Mouse (Mus musculus): Measurements from ENCODE around the gene Arl14ep.
A peak's percentile ranks its signal among the peaks of the same experiment; 100 is the strongest.
"Not testable (repeated sequence)": the region's sequence is repeated elsewhere in the genome, so short reads cannot be mapped to it uniquely, and the experiment has no call there.

The Arl14ep gene

DNA sequence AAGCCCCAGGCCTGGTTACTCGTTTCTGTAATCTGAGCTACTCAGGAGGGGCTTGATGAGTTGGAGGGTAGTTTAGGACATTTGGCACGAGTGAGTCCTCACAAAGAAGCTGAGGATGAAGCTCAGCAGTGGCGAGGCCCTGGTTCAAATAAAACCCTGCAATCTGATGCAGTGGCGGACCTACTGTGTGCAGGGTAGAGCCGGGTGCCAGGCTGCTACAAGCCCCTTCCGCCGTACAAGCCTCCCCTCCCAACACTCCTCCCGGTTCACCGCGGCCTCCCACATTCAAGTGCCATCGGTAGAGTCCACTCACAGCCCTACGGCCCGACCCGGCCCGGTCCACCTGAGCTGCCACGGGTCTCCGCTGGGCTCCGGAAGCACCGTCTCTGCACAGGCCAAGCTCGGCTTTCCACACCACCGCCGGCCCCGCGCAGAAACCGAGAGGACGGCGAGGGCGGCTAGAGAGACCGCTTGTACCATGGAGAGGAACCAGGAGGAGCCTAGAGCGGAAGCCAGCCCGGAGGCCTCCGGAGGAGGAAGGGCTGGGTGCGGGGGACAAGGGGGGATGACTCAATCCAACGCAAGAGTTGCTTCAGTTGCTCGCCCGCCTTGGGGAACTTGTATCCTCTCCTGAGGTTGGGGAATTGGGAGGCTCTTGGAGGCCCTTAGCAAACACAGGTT lies at the start of gene Arl14ep:
Arl14ep (minus strand) TSS at position 466 of the 681 bp plus-strand sequence.
- DNase-seq, result peak; percentile 87

GRCm38 (mm10) chr2:107022713-107023112 lies 48.5 kb upstream of the Arl14ep start:
- DNase-seq, result no peak

DNA sequence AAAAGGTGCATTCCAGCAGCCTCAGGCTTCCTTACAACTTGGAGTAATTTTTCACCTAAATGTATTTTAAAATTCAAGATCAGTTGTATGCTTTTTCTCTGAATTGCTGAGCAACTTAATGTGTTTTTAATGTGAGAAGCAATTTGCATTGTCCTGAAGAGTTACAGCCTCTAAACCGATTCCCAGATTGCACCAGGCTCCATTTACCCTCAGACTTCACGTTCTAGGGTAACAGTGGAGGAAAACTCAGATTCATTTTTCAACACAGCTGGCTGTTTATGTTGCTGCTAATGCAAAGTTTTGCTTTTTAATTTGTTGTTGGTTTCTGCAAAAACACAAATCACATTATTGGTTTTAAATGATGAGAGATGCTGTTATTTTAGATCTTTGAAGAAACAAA lies 45.1 kb upstream of the Arl14ep start:
- no peak for DNase-seq

GRCm38 (mm10) chr2:107013161-107013560 lies 38.9 kb upstream of the Arl14ep start:
- DNase-seq, result no peak

- no peak for DNase-seq
These were observed 38.1 kb upstream of the Arl14ep start for GRCm38 (mm10) chr2:107012318-107012717.

DNA sequence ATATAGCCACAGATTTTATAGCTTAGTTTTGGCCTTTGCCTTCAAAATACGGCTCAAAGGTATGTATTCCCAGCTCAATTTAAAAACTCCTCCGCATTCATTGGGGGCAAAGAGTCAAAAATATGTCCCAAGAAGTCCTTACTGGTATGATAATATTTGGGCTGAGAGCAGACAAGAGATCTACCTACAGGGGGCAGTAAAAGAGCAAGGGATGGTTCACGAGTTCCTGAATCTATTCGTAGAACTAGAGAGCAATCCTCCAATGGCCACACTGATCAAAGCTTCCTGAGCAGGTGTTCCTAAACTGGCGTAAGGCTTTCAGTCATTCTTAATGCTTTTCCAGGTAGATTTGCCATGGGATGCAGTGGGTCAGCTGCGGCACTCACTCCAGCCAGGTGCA lies 35.9 kb upstream of the Arl14ep start:
- DNase-seq, result no peak

GRCm38 (mm10) chr2:107006378-107006777 lies 32.2 kb upstream of the Arl14ep start:
- DNase-seq, result no peak

GRCm38 (mm10) chr2:107005876-107006275 lies 31.7 kb upstream of the Arl14ep start:
- not testable (repeated sequence) for DNase-seq

GRCm38 (mm10) chr2:106991261-106991660 lies 17.0 kb upstream of the Arl14ep start:
- DNase-seq, result no peak

GRCm38 (mm10) chr2:106984945-106985344 lies 10.7 kb upstream of the Arl14ep start:
- DNase-seq, result no peak

DNA sequence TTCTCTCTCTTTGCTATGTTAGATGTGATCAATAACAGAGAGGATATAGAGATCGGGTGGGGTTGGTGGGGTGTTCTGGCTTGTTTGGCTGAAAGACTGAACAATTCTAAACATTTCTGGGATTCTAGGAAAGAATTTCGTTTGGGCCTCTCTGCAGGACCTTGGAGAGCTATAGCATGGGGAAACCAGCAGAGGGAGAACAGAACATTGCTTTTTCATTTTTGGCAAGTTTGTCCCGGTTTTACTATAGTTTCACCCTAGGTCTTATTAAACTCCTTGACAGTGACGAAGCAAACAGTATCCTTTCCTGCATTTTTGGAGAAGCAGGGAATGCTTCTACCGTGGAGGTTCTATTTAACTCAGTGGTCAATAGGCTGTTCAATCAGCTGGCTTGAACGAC lies 8.3 kb upstream of the Arl14ep start:
- no peak for DNase-seq

DNA sequence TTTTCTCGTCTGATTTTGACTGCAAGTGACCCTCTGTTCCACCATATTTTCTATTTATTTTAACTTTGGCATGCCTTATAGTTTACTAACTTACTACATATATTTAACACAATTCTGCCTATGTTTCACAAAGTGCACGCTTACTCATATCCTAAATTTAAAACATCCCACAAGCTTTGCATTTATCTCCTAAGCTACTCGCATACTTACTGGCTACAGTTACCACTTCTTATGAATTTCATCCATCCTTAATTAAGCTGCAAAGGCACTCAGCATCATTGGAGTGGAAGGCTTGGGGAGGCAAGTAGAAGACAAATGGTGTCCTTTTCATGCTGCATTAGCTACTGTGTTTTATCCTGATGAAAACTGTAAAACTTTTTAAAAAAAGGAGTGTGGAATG lies 2.2 kb upstream of the Arl14ep start:
- no peak for DNase-seq

DNA sequence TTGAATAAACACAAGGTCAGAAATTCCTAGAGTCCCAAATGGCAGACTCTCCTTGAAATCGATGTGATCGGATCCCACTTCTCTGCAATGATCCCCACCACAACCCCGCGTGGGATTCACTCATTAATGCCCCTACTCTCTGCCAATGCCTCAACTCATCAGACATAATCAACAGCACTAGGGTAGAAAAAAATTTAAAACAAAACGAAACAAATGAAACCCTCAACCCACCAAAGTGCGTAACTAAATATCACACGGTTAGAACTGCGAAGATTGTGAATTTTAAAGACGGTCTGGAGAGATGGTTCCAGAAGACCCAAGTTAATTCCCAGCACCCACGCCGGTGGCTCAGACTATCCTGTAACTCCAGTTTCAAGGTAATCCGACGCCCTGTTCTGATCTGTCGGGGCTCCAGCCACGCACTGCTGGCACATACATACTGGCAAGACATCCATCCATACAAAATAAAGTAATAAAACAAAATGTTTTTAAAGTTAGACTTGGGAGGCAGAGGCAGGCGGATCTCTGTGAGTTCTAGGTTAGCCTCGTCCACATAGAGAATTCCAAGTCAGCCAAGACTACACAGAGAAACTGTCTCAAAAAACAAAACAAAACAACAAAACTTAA lies 779 bp downstream of the Arl14ep start:
- DNase-seq, result no peak

- no peak for DNase-seq
These were observed 1.4 kb downstream of the Arl14ep start for GRCm38 (mm10) chr2:106972851-106973250.

DNA sequence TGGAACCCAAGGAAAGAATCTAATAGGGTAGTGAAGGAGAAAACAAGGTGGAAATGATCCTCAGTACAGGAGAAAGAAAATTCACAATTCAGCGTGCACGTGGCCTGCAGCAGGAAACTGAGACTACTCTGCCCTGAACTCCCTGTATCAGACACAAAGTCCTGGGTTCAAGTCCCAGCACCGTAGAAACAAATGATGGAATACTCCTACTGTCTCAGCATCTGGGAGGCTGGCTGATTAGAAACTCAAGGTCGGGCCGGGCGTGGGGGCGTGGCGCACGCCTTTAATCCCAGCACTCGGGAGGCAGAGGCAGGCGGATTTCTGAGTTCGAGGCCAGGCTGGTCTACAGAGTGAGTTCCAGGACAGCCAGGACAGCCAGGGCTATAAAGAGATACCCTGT lies 3.3 kb downstream of the Arl14ep start:
- no peak for DNase-seq

DNA sequence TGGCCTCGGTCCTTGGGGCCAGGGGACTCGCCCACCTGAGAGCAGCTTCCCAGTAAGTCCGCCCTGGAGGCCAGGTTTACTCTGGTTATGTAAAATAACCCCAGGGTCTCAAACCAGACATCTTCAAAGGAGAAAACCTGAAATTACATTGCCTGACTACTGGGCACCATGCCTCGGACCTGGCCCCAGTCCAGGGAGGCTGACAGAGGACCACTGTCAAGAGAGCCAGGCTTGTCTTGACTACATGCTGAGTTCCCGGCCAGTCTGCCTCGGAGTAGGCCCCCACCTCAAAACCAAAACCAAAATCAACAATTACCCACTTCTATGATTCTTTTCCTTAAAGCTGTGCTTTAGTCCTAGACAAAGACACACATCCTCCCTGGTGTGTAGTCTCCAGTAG lies 5.9 kb downstream of the Arl14ep start:
- no peak for DNase-seq

- DNase-seq, result no peak
These were observed 10.7 kb downstream of the Arl14ep start for GRCm38 (mm10) chr2:106963560-106963959.

DNA sequence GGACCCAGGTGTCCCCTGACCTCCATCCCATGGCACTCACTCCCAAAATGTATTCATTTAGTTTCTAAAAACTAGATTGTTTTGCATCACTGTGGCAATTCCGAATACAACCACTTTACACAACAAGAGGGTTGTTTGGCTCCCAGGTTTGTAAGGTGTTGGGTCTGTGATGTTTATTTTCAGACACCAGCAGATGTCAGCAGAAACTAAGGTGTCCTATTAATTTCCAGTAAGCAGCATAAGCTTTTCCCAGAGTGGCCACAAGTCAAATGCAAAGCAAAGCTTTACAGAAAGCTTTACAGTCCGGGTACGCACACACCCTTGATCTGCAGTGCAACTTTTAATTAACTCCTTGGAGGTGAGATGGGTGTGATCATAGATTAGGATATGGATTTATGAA lies 12.6 kb downstream of the Arl14ep start:
- DNase-seq, result no peak

DNA sequence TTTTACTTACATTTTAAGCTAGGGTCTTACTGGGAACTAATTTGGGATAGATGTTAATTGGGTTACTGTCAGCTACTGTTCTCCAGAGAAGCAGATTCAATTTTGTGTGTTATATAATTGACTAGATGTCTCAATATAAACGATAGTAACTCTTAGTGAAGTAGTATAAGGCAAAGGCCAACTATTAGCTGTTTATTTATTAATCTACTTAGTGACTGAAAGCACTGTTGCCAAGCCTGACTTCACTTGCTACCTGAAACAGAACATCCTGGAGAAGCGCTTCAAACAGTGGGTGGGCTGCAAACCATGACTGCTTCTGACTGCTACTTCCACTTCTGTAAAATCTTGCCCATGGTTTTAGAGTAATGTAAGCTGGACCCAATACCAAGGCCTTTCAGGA lies 13.2 kb downstream of the Arl14ep start:
- DNase-seq, result no peak

GRCm38 (mm10) chr2:106960237-106960636 lies 14.0 kb downstream of the Arl14ep start:
- peak; percentile 9 for DNase-seq

GRCm38 (mm10) chr2:106959380-106959779 lies 14.8 kb downstream of the Arl14ep start:
- DNase-seq, result no peak

DNA sequence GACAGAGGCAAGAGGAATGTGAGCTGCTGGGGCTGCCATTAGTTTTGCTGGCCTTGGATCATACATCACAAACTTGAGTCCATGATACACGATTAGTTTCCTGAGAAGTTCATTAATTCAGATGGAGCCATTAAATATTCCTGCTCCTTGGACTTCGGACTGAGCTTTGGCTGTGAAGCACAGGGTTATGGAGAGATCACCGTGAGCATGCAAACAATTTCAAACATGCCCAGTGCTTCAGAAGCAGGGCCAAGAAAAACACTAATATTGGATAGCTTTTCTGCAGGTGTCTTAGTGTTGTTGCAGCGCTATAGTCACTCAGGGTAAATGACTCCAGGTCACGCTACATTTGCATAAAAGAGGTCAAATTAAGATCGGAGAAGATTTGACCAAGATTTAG lies 15.3 kb downstream of the Arl14ep start:
- peak; percentile 42 for DNase-seq

DNA sequence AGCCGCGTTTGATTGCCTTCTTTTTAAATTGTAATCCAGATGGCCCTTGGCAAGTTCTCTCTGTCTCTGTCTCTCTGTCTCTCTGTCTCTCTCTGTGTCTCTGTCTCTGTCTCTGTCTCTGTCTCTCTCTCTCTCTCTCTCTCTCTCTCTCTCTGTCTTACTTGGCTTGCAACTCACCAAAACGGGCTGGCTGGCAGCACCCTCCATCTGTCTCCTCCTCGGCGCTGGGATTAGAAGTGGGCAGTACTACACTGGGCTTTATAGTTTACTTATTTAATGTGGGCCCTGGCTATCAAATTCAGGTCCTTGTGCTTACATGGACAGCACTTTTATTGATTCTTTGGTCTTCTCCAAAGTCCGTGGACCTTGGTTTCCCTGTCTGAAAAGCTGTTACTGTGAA lies 18.1 kb downstream of the Arl14ep start:
- no peak for DNase-seq

DNA sequence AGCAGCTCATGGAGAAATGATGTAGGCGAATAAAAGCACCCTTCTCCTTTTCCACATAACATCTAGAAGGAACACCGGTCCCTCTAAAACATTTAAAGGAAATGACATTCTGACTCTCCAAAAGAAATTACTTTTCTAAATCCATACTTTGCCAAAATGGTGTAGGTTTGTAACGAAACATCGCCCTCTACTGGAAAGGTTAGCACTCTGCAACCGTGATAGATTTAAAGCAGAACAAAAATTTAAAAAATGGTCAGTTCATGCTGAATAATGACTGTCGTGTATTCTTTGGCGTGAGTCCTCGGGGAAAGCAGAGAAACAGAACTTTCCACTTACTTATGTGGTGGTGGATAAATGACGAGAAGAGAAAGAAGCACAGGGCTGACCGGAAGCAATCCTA lies 18.6 kb downstream of the Arl14ep start:
- peak; percentile 15 for DNase-seq

GRCm38 (mm10) chr2:106954975-106955374 lies 19.2 kb downstream of the Arl14ep start:
- no peak for DNase-seq

Data from kidney, adult 18-20 months (tissue).